Mouse (Mus musculus) liver, embryonic 12.5 days (tissue): ENCODE data around the gene Hlcs. TPM values are rescaled to one million over a fixed set of nuclear protein-coding genes. Genes with fewer than 3 reads are reported as not detected.

Source experiments
- ATAC-seq: fragments of 200-750 bp; cut with Nextera tagmentation; 2 replicates; pipeline ENCODE4 v1.8.0; 2017; ENCODE audit warnings: moderate number of reproducible peaks, mild to moderate bottlenecking, moderate library complexity
- H3K27ac ChIP-seq: fragments of 300-500 bp; sonication (generic); 2 replicates; pipeline ENCODE4 v1.5.1; 2016; ENCODE audit warnings: mild to moderate bottlenecking
- H3K27me3 ChIP-seq: fragments of 300-500 bp; sonication (generic); replicated peaks from 2 replicates; pipeline ENCODE4 v1.6.1; 2016; ENCODE audit warnings: mild to moderate bottlenecking, moderate library complexity
- H3K36me3 ChIP-seq: fragments of 300-500 bp; sonication (generic); 2 replicates; pipeline ENCODE4 v1.6.1; 2016; ENCODE audit warnings: mild to moderate bottlenecking, moderate library complexity
- H3K4me1 ChIP-seq: fragments of 300-500 bp; sonication (generic); 2 replicates; pipeline ENCODE4 v1.6.1; 2016
- H3K4me2 ChIP-seq: fragments of 300-500 bp; sonication (generic); 2 replicates; pipeline ENCODE4 v1.6.1; 2016; ENCODE audit warnings: mild to moderate bottlenecking, moderate library complexity
- H3K4me3 ChIP-seq: fragments of 300-500 bp; sonication (generic); 2 replicates; pipeline ENCODE4 v1.5.1; 2016; ENCODE audit warnings: mild to moderate bottlenecking, moderate library complexity
- H3K9ac ChIP-seq: fragments of 300-500 bp; sonication (generic); 2 replicates; pipeline ENCODE4 v1.6.1; 2016; ENCODE audit warnings: mild to moderate bottlenecking, moderate library complexity
- H3K9me3 ChIP-seq: fragments of 300-500 bp; sonication (generic); replicated peaks from 2 replicates; pipeline ENCODE4 v1.6.1; 2016; ENCODE audit warnings: mild to moderate bottlenecking, moderate library complexity
- WGBS: fragments of 180-500 bp; shearing (Covaris S2); methylation state at CpG from one replicate; pipeline ENCODE4 v1.1.7; 2016; ENCODE audit not compliant: insufficient replicate concordance; 5-methylcytosine and 5-hydroxymethylcytosine counted together
- polyA plus RNA-seq: library from polyadenylated mRNA; unstranded; fragments of >200 nt; fragmentation: Nextera tagmentation; extraction: Ambion mirVana; gene quantifications from 2 replicates; pipeline ENCODE4 v1.2.1, GENCODE M21; 2016

Gene Hlcs
- polyA plus RNA-seq, 1 experiment from 2014 or later: 4.9 TPM

GRCm38 (mm10) chr16:94088819-94089692 is 224.3 kb downstream of the Hlcs start:
- Histone ChIP-seq H3K36me3 (no peaks in the 10 kb centered on the region), H3K27me3 (peaks cover 100% of the 10 kb centered on the region), H3K4me3 (no peak overlapping the region), H3K9me3 (no peaks in the 10 kb centered on the region), H3K27ac (no peak overlapping the region), H3K9ac (no peak overlapping the region), H3K4me1 (peaks cover 14% of the 10 kb centered on the region; the same call in 1 of the 2 replicates), H3K4me2 (no peak overlapping the region)
- WGBS: 8% methylated on average over 14 of the region's 14 CpGs
- no peak for ATAC-seq

DNA sequence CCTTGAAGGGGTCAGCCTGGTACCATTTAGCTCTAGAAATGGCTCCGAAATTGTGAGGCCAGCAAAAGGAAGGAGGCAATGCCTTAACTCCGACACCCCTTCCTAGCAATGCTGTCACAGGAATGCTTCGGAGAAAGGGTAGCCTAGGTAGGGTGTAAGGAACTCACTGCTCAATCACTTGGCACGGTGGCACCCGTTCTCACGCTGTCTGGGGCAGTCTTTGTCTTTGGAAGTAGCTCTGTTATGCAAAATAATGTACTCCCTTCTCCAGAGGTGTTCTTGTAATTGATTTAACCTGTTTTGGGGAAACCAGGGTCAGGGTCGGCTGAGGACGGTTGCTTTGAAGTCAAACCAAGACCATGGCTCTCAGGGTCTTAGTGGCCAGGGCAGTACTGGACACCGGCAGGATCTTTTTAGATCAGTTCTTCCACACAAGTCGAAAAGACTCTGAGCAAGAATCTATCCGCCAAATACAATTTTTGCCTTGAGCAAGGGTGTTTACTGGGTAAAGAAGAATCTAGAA is 225.1 kb downstream of the Hlcs start:
- H3K4me3 ChIP-seq: no peak overlapping the region
- no peak overlapping the region for H3K9ac ChIP-seq
- no peak overlapping the region for H3K27ac ChIP-seq
- peaks cover 100% of the 10 kb centered on the region for H3K27me3 ChIP-seq
- H3K9me3 ChIP-seq: no peaks in the 10 kb centered on the region
- no peak overlapping the region for H3K4me2 ChIP-seq
- WGBS: 5% methylated on average over 11 of the region's 11 CpGs
- peaks cover 14% of the 10 kb centered on the region; the same call in 1 of the 2 replicates for H3K4me1 ChIP-seq
- no peaks in the 10 kb centered on the region for H3K36me3 ChIP-seq
- ATAC-seq: no peak

DNA sequence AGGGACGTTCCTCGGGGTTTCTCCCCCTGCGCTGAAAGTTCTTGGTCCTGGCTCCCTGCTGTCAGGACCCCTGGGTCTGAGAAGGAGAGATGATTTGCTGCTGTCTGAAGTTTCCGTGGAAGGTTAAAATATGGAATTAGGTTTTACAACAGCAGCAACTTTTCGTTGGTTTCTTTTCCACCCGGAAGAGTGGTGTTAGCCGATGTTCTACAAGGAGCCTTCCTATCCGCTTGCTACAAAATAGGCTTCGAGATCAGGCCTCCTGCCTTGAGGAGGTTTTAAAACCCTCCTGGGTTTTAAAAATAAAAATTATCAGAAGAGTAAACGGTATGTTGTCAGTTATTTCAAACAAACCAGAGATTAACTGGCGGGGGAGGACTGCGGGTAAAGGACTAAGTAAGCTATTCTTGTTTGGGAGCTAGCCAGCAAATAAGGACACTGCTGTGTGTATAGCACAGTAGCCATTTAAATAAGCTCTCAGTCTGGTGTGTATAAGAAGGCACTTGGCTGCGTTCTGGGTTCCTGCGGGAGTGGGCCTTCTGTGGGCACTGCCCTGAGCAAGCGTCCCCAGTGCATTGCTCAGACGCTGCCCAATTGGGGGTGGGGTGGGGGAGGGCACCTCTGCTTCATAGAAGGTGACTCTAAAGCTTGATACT is 225.7 kb downstream of the Hlcs start:
- H3K4me2 ChIP-seq: no peak overlapping the region

GRCm38 (mm10) chr16:94086701-94087569 is 226.4 kb downstream of the Hlcs start:
- peaks cover 100% of the 10 kb centered on the region for H3K27me3 ChIP-seq
- no peak overlapping the region for H3K27ac ChIP-seq
- H3K36me3 ChIP-seq: no peaks in the 10 kb centered on the region
- no peaks in the 10 kb centered on the region for H3K9me3 ChIP-seq
- no peak overlapping the region for H3K4me3 ChIP-seq
- peaks cover 14% of the 10 kb centered on the region; the same call in 1 of the 2 replicates for H3K4me1 ChIP-seq
- no peak overlapping the region for H3K4me2 ChIP-seq
- no peak overlapping the region for H3K9ac ChIP-seq
- 4% methylated on average over 50 of the region's 50 CpGs for WGBS
- no peak for ATAC-seq

More for the DNA sequence above, 225.7 kb downstream of the Hlcs start:
- H3K36me3 ChIP-seq: no peaks in the 10 kb centered on the region
- no peak overlapping the region for H3K9ac ChIP-seq
- no peaks in the 10 kb centered on the region for H3K9me3 ChIP-seq
- H3K27me3 ChIP-seq: peaks cover 100% of the 10 kb centered on the region
- H3K27ac ChIP-seq: no peak overlapping the region
- no peak for ATAC-seq
- WGBS: 8% methylated on average over 16 of the region's 16 CpGs
- no peak overlapping the region for H3K4me3 ChIP-seq
- H3K4me1 ChIP-seq: peaks cover 14% of the 10 kb centered on the region; the same call in 1 of the 2 replicates

GRCm38 (mm10) chr16:94085603-94086285 is 227.6 kb downstream of the Hlcs start:
- 1% methylated on average over 47 of the region's 57 CpGs for WGBS
- no peaks in the 10 kb centered on the region for H3K36me3 ChIP-seq
- ATAC-seq: no peak
- no peak overlapping the region for H3K9ac ChIP-seq
- H3K27ac ChIP-seq: no peak overlapping the region
- peak overlapping the region; percentile 3; the same call in 1 of the 2 replicates for H3K4me3 ChIP-seq
- no peaks in the 10 kb centered on the region for H3K9me3 ChIP-seq
- peaks cover 14% of the 10 kb centered on the region; the same call in 1 of the 2 replicates for H3K4me1 ChIP-seq
- H3K27me3 ChIP-seq: peaks cover 100% of the 10 kb centered on the region
- peak overlapping the region; percentile 58; the same call in 1 of the 2 replicates for H3K4me2 ChIP-seq

DNA sequence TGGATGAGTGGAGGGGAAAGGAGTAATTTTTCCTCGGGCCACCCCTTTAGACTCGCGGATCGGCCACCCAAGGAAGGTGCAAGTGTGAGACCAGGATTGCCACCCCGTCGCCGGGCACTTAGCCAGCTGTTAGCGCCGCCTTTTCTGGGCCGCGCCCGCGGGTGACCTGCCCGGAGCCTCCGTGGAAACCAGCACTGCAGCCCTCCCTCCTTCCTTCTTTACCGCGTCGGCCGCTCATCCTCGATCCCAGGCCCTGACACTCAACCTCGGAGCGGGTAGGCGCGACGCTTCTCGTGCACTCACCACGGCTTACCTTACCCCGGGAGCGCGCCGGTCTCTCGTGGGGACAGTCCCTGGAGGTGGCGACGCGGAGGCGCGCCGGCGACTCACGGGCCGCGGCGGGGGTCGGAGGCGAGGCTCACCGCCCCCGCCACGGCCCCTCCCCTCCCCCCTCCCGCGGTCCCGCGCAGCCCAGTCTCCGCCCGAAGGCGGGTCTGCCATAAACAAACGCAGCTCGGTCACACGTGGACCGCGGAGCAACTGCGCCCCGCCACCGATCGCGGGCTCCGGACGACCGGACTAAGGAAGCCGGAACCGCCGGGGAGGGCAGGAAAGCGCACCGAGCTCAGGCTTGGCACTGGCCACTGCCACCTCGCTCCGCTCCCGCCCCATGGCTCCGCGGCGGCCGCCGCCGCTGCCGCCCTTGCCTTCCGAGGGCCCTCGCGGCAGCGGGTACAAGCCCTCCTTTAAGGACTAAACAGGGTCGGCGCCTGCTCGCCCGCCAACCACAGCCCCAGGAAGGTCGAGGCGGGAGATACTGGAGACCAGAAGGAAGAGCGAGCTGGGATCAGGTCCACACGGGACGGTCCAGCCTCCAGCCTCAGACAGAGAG is 228.4 kb downstream of the Hlcs start, which contains the start of gene Sim2:
Gene Sim2, plus strand, starts transcription at position 221 of the 892 bp plus-strand sequence.
- no peak for ATAC-seq
- no peak within 1 kb of the TSS for H3K27ac ChIP-seq

DNA sequence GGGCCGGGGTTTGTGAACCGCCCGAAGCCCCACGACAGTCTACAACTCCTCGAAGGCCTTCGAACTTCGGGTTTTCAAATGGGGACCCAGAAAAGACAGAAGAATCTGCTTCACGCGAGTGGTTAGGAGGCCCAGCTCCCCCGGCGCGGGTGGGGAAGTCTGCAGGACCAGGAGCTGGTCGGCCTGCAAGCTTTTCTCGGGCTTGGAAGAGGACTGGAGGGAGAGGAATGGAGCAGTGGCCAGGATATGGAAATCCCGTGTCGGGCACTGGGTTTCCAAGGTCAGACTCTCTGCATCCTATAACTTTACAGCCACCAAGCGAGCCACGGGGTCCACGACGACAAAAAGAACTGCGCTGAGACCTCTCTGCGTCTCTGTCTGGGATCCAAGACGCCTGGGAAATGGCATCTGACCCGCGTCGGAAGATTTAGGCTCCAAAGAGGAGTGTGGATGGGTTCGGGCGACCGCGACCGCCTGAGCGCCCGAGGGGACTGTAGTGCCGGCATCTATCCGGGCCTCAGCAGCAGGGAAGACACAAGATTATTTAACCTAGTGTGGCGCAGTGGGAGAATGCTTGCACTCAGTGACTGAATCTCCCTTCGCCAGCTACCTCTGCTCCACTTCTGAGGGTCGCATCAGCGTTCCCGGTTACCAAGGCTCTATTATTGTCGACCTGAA is 229.4 kb downstream of the Hlcs start:
- H3K9me3 ChIP-seq: no peaks in the 10 kb centered on the region
- ATAC-seq: no peak
- peaks cover 100% of the 10 kb centered on the region for H3K27me3 ChIP-seq
- 2% methylated on average over 41 of the region's 41 CpGs for WGBS
- H3K4me1 ChIP-seq: peaks cover 14% of the 10 kb centered on the region; the same call in 1 of the 2 replicates
- H3K4me3 ChIP-seq: no peak overlapping the region
- no peak overlapping the region for H3K4me2 ChIP-seq
- no peak overlapping the region for H3K9ac ChIP-seq
- H3K36me3 ChIP-seq: no peaks in the 10 kb centered on the region
- no peak overlapping the region for H3K27ac ChIP-seq

More for the DNA sequence above, 228.4 kb downstream of the Hlcs start, which contains the start of gene Sim2:
- under 1% methylated on average over 89 of the region's 96 CpGs for WGBS
- Histone ChIP-seq H3K4me1 (peaks cover 14% of the 10 kb centered on the region; the same call in 1 of the 2 replicates), H3K36me3 (no peaks in the 10 kb centered on the region), H3K27me3 (peaks cover 100% of the 10 kb centered on the region), H3K4me3 (peak within 1 kb of the TSS; percentile 32), H3K9ac (no peak within 1 kb of the TSS), H3K9me3 (no peaks in the 10 kb centered on the region), H3K4me2 (peak within 1 kb of the TSS; percentile 58)

- Histone ChIP-seq H3K36me3 (no peaks in the 10 kb centered on the region), H3K27ac (no peak overlapping the region), H3K4me3 (no peak overlapping the region), H3K9me3 (no peaks in the 10 kb centered on the region), H3K4me2 (no peak overlapping the region), H3K4me1 (peaks cover 14% of the 10 kb centered on the region; the same call in 1 of the 2 replicates), H3K9ac (no peak overlapping the region), H3K27me3 (peaks cover 100% of the 10 kb centered on the region)
- 3% methylated on average over 46 of the region's 46 CpGs for WGBS
- no peak for ATAC-seq
These were observed 230.2 kb downstream of the Hlcs start for GRCm38 (mm10) chr16:94082960-94083847.

- ATAC-seq: no peak
- WGBS: 6% methylated on average over 8 of the region's 8 CpGs
These were observed 231.2 kb downstream of the Hlcs start for GRCm38 (mm10) chr16:94081996-94082708.

More at GRCm38 (mm10) chr16:94081996-94082708, 231.2 kb downstream of the Hlcs start:
- no peak overlapping the region for H3K27ac ChIP-seq
- H3K9ac ChIP-seq: no peak overlapping the region
- peaks cover 14% of the 10 kb centered on the region; the same call in 1 of the 2 replicates for H3K4me1 ChIP-seq
- no peaks in the 10 kb centered on the region for H3K9me3 ChIP-seq
- no peaks in the 10 kb centered on the region for H3K36me3 ChIP-seq
- no peak overlapping the region for H3K4me2 ChIP-seq
- peaks cover 100% of the 10 kb centered on the region for H3K27me3 ChIP-seq
- H3K4me3 ChIP-seq: no peak overlapping the region
